Mouse (Mus musculus): Measurements from ENCODE around the gene Cbarp. TPM values are rescaled to one million over a fixed set of nuclear protein-coding genes. Genes with fewer than 3 reads are reported as not detected.

The Cbarp gene
- total and polyA plus RNA-seq, 3 experiments = 0.19 to 2.4 (median 2.3) TPM

- DNase-seq (ENCODE audit: extremely low read depth) = no peak
- H3K4me2 ChIP-seq (ENCODE audit: insufficient read depth, low read depth, poor library complexity, severe bottlenecking) = peak overlapping the region; percentile 52; the same call in 1 of the 2 replicates
- peaks cover 4 to 10% of the 10 kb centered on the region in 2 experiments for H3K36me3 ChIP-seq (replicated peaks in 1 of 2; ENCODE audit: control insufficient read depth in 1 of 2, insufficient read depth in 1 of 2, low read length in 1 of 2)
- in situ Hi-C loops (cut with MboI; ENCODE audit: low pct_ligation_motif_present, low pct_unique_long_range_greater_than_20kb, low sequenced_read_pairs) (no loop called here), dilution Hi-C loops (cut with MboI; ENCODE audit: extremely low pct_ligation_motif_present, extremely low pct_unique_long_range_greater_than_20kb, low sequenced_read_pairs) (no loop called here)
- H3K79me2 ChIP-seq (replicated peaks; ENCODE audit: control insufficient read depth, extremely low read depth, insufficient read depth, poor library complexity, severe bottlenecking) = no peaks in the 10 kb centered on the region
- peak overlapping the region; percentile 55; the same call in 1 of the 2 replicates for H3K9ac ChIP-seq (ENCODE audit: insufficient read depth, low read depth)
- no peaks in the 10 kb centered on the region for H3K27me3 ChIP-seq (replicated peaks)
- no peaks in the 10 kb centered on the region for H3K9me3 ChIP-seq (replicated peaks; ENCODE audit: low read length)
- H3K4me3 ChIP-seq (replicated peaks in 1 of 3; ENCODE audit: low read depth in 2 of 3, low read length in 2 of 3, poor library complexity in 1 of 3) = no peak overlapping the region
- peaks cover 35 to 84% of the 10 kb centered on the region in 2 experiments for H3K4me1 ChIP-seq (ENCODE audit: control insufficient read depth in 1 of 2, insufficient read depth in 2 of 2)
- TF ChIP-seq ZC3H11A (IDR thresholded peaks at IDR 0.05; ENCODE audit: low read depth, low read length) = no peak
- no peak for TF ChIP-seq SIN3A (IDR thresholded peaks at IDR 0.05; ENCODE audit: low read length)
- TF ChIP-seq CHD2 (IDR thresholded peaks at IDR 0.05; ENCODE audit: low read length) = peak; percentile 57; the same call in 1 of the 2 replicates
- peak overlapping the region; percentile 55 for H3K27ac ChIP-seq (ENCODE audit: insufficient read depth, low read depth)
Measured at GRCm38 (mm10) chr10:80161522-80162242, 21.0 kb upstream of the Cbarp start.

GRCm38 (mm10) chr10:80160455-80161371 is 20.1 kb upstream of the Cbarp start:
- Histone ChIP-seq H3K4me3 (replicated peaks in 1 of 3; ENCODE audit: low read depth in 2 of 3, low read length in 2 of 3, poor library complexity in 1 of 3) (peak overlapping the region; percentile 47 to 64 (median 49)), H3K27me3 (replicated peaks) (no peaks in the 10 kb centered on the region), H3K4me2 (ENCODE audit: insufficient read depth, low read depth, poor library complexity, severe bottlenecking) (peak overlapping the region; percentile 52), H3K4me1 (ENCODE audit: control insufficient read depth in 1 of 2, insufficient read depth in 2 of 2) (peaks cover 37 to 86% of the 10 kb centered on the region in 2 experiments), H3K27ac (ENCODE audit: insufficient read depth, low read depth) (peak overlapping the region; percentile 73), H3K79me2 (replicated peaks; ENCODE audit: control insufficient read depth, extremely low read depth, insufficient read depth, poor library complexity, severe bottlenecking) (no peaks in the 10 kb centered on the region), H3K9me3 (replicated peaks; ENCODE audit: low read length) (no peaks in the 10 kb centered on the region), H3K36me3 (replicated peaks in 1 of 2; ENCODE audit: control insufficient read depth in 1 of 2, insufficient read depth in 1 of 2, low read length in 1 of 2) (peaks cover 12 to 20% of the 10 kb centered on the region in 2 experiments), H3K9ac (ENCODE audit: insufficient read depth, low read depth) (peak overlapping the region; percentile 55)
- no peak for DNase-seq (ENCODE audit: extremely low read depth)
- TF ChIP-seq RAD21 (IDR thresholded peaks at IDR 0.05; ENCODE audit: low read depth, low read length) (no peak), MEF2A (IDR thresholded peaks at IDR 0.05; ENCODE audit: borderline replicate concordance, low read depth, low read length) (no peak), TCF12 (IDR thresholded peaks at IDR 0.05; ENCODE audit: low read depth, low read length) (peak; percentile 46; the same call in 1 of the 2 replicates), SIN3A (IDR thresholded peaks at IDR 0.05; ENCODE audit: low read length) (0 out of 2 replicates have a peak, but pooled peaks have one; percentile 10), IRF4 (IDR thresholded peaks at IDR 0.05; ENCODE audit: low read depth, low read length) (no peak; the same call in 1 of the 2 replicates), POLR2A (IDR thresholded peaks at IDR 0.05; ENCODE audit: low read depth, low read length) (no peak), KAT2A (IDR thresholded peaks at IDR 0.05; ENCODE audit: insufficient replicate concordance, low read length) (no peak), USF2 (conservative IDR thresholded peaks at IDR 0.05; ENCODE audit: low read depth, low read length) (no peak), ZC3H11A (IDR thresholded peaks at IDR 0.05; ENCODE audit: low read depth, low read length) (no peak), HCFC1 (IDR thresholded peaks at IDR 0.05; ENCODE audit: low read depth, low read length) (peak; percentile 28; the same call in 1 of the 2 replicates), BHLHE40 (IDR thresholded peaks at IDR 0.05; ENCODE audit: low read depth, low read length) (no peak), POLR2AphosphoS2 (IDR thresholded peaks at IDR 0.05; ENCODE audit: low read depth, low read length) (no peak), PAX5 (IDR thresholded peaks at IDR 0.05; ENCODE audit: low read length) (no peak), ZNF384 (IDR thresholded peaks at IDR 0.05; ENCODE audit: low read depth, low read length) (no peak), ZMIZ1 (IDR thresholded peaks at IDR 0.05; ENCODE audit: low read depth, low read length) (no peak), JUND (conservative IDR thresholded peaks at IDR 0.05; ENCODE audit: low read depth, low read length) (no peak), NELFE (IDR thresholded peaks at IDR 0.05; ENCODE audit: low read depth, low read length) (no peak), CHD1 (IDR thresholded peaks at IDR 0.05; ENCODE audit: low read depth, low read length) (no peak), ETS1 (conservative IDR thresholded peaks at IDR 0.05; ENCODE audit: low read depth, low read length) (no peak)
- in situ Hi-C loops (cut with MboI; ENCODE audit: low pct_ligation_motif_present, low pct_unique_long_range_greater_than_20kb, low sequenced_read_pairs) (no loop called here), dilution Hi-C loops (cut with MboI; ENCODE audit: extremely low pct_ligation_motif_present, extremely low pct_unique_long_range_greater_than_20kb, low sequenced_read_pairs) (no loop called here)
